Mouse (Mus musculus): Measurements from ENCODE around the gene Gm8369. TPM values are rescaled to one million over a fixed set of nuclear protein-coding genes. Genes with fewer than 3 reads are reported as not detected.
"Not testable (repeated sequence)": the region's sequence is repeated elsewhere in the genome, so short reads cannot be mapped to it uniquely, and the experiment has no call there.

The Gm8369 gene
- not detected in 2 replicates for polyA plus RNA-seq (2016; fragmentation: Nextera tagmentation; extraction: Ambion mirVana)

DNA sequence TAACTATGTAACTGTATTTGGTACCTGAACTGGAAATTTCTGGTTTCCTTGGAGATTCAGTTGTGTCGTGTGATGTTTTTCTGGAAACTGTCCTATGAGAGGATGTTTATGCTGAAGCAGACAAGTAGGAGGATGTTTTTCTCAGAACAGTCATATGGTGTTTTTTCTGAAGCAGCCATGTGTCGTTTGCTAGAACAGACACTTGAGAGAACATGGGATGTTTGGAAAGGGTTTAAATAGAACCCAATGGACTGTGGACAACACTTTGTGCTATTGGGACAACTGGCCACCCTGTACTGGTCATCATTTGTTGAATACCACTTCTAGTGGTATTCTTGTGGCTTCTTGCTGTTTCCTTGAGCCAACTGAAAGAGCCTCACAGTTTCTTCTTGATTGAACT, at the start of gene Gm8369:
Gm8369 (plus strand) TSS at position 193 of the 400 bp plus-strand sequence.
- no peaks in the 10 kb centered on the region for H3K4me1 ChIP-seq
- 68% methylated on average over 2 of the region's 2 CpGs for WGBS

DNA sequence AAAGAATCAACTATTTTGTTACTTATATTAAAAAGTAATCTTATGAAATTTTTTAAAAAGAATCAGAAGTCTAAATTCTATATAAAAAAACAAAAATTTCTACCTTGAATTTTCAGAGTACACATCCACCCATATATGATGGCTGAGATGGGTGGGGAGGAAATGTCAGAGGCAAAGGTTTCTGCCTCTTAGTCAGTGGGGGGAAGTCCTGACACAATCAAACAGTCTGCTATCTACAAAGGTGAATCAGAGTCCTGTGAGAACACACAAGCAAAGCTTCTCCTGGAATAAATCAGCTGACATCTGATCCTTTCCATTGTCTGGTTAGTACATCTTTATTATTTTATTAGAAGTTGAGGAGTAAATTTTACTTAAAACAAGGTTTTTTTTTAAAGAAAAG, 42.4 kb upstream of the Gm8369 start, which contains the start of gene Ms4a4b:
Ms4a4b (plus strand) TSS at position 216 of the 400 bp plus-strand sequence.
- Histone ChIP-seq H3K4me3 (no peak within 1 kb of the TSS), H3K27ac (no peak within 1 kb of the TSS), H3K36me3 (no peaks in the 10 kb centered on the region), H3K4me1 (no peaks in the 10 kb centered on the region), H3K27me3 (ENCODE audit: insufficient read depth, poor library complexity, severe bottlenecking) (no peaks in the 10 kb centered on the region), H3K9me3 (no peaks in the 10 kb centered on the region)
- DNase-seq (ENCODE audit: low spot score): no peak

More for the DNA sequence above, at the start of gene Gm8369:
- H3K27me3 ChIP-seq (ENCODE audit: insufficient read depth, poor library complexity, severe bottlenecking): no peaks in the 10 kb centered on the region
- no peak for DNase-seq (ENCODE audit: low spot score)
- H3K27ac ChIP-seq: no peak within 1 kb of the TSS
- no peaks in the 10 kb centered on the region for H3K9me3 ChIP-seq
- H3K4me3 ChIP-seq: no peak within 1 kb of the TSS
- no peaks in the 10 kb centered on the region for H3K36me3 ChIP-seq

DNA sequence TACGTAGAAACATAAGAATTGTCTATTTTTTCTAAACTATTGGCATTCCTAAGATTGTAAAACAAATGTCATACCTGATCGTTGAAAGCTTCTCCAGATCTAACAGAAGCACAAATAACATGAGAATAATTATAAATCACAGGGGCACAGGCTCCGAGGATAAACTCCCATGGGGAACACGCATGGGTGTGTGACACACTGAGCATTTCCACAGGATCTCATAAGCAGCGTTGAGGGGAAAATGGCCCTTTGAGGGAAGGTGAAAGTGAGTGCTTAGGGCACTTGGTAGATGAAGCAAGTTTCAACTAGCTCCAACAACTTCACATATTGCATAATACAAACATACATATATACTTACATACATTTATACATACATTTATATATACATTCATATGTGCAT, 41.8 kb upstream of the Gm8369 start:
- Histone ChIP-seq H3K4me3 (no peak overlapping the region), H3K9me3 (no peaks in the 10 kb centered on the region), H3K4me1 (no peaks in the 10 kb centered on the region), H3K27me3 (ENCODE audit: insufficient read depth, poor library complexity, severe bottlenecking) (no peaks in the 10 kb centered on the region), H3K27ac (no peak overlapping the region), H3K36me3 (no peaks in the 10 kb centered on the region)
- DNase-seq (ENCODE audit: low spot score): no peak
- 88% methylated on average over 5 of the region's 5 CpGs for WGBS

DNA sequence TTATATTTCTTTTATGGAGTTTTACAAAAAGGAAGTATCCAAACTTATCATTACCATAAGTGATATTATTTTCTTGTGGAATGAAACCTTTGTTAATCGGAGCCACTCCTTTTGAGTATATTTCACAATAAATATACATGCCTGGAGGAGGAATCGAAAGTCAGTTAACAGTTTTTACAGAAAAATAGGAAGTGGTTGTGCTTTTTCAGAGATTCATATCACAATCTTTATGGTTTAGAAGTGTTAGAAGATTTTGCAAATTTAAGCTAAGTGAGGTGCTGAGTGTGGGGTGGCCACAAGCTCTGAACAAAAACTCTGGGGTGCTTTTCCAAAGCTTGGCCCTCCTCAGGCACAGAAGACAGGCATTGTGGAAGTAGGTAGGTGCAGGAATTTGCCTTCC, 38.5 kb upstream of the Gm8369 start:
- Histone ChIP-seq H3K4me1 (no peaks in the 10 kb centered on the region), H3K4me3 (no peak overlapping the region), H3K9me3 (no peaks in the 10 kb centered on the region), H3K27me3 (ENCODE audit: insufficient read depth, poor library complexity, severe bottlenecking) (no peaks in the 10 kb centered on the region), H3K27ac (no peak overlapping the region), H3K36me3 (no peaks in the 10 kb centered on the region)
- WGBS: 82% methylated on average over 2 of the region's 2 CpGs
- DNase-seq (ENCODE audit: low spot score): no peak

DNA sequence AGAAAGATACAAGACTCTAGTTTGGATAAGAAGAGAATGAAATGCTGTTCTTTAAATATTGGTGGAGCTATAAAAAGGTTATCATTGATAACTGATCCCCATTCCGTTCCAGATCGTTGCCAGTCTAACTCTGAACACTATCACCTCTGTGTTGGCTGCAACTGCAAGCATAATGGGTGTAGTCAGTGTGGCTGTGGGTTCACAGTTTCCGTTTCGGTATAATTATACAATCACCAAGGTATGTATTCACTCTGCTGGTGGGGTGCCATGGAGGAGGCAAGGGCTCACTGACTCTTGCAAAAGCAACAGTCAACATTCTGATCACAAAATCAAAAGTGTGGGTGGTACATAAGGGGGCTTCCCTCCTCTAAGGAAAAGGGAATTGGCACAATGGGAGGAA, 26.7 kb upstream of the Gm8369 start:
- not testable (repeated sequence) for H3K9me3 ChIP-seq; H3K4me1 ChIP-seq; H3K36me3 ChIP-seq; H3K4me3 ChIP-seq; DNase-seq (ENCODE audit: low spot score); H3K27me3 ChIP-seq (ENCODE audit: insufficient read depth, poor library complexity, severe bottlenecking); H3K27ac ChIP-seq
- 84% methylated on average over 4 of the region's 4 CpGs for WGBS

DNA sequence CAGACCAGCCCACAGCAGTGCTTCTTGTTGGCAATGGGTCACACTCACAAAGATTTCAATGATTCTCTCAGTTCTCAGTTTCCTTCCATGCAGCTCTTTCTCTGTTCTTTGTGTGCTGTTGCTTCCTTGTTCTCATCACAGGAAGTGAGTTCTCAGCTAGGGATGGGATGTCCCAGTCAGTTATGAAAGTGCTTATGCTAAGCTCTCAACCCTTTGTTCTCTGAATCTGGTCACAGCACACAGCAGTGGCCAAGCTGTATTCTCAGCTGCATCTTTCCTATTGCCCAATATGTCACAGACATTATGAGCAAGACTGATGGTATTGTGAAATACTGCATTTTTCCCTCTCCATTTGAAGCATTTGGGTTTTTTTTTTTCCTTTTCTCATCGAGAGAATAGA, 20.9 kb upstream of the Gm8369 start:
- WGBS: 35% methylated on average over 1 of the region's 1 CpGs
- H3K9me3 ChIP-seq; H3K36me3 ChIP-seq; H3K27me3 ChIP-seq (ENCODE audit: insufficient read depth, poor library complexity, severe bottlenecking); H3K4me3 ChIP-seq; DNase-seq (ENCODE audit: low spot score); H3K4me1 ChIP-seq; H3K27ac ChIP-seq: not testable (repeated sequence)

DNA sequence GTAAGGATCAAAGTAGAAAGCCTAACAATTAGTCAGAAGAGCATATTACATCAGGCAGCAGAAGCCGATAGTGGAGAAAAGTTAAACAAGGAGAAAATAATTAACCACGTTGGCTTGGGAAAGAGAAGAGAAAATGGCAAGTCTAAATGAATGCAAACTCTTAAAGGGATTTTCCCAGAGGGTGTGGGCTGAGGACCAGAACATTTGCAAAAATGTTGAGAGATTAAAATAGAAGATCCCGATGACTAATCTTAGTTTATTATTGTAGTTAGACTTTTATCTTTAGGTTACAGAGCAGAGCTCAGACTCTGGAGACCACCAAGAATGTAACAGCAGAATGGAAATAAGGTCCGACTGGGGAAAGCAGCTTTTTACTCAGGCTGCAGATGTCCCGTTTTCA, 19.3 kb upstream of the Gm8369 start:
- 71% methylated on average over 5 of the region's 5 CpGs for WGBS
- DNase-seq (ENCODE audit: low spot score): no peak
- Histone ChIP-seq H3K9me3 (no peaks in the 10 kb centered on the region), H3K4me1 (no peaks in the 10 kb centered on the region), H3K4me3 (no peak overlapping the region), H3K27me3 (ENCODE audit: insufficient read depth, poor library complexity, severe bottlenecking) (no peaks in the 10 kb centered on the region), H3K36me3 (no peaks in the 10 kb centered on the region), H3K27ac (no peak overlapping the region)

DNA sequence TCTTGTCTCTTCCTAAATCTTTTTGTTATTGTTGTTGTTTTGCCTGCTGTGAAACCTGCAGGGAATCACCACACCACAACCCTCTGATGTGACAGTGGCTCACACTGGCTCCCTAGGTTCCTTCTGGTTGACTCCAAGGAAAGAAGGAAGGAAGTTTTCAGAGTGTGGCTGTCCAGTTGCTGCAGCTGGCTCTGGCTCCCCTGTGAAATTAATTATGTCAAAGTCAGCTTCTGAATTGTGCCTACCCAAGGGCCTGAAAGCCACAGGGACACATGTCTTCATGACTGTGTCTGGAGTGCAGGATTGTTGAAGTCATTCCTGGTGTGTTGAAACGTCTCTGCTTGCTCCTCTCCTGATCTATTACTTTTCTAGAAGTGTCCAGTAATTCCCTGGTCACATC, 17.4 kb upstream of the Gm8369 start:
- 58% methylated on average over 1 of the region's 1 CpGs for whole genome bisulfite sequencing
- H3K9me3 ChIP-seq; H3K27ac ChIP-seq; DNase-seq (ENCODE audit: low spot score); H3K36me3 ChIP-seq; H3K27me3 ChIP-seq (ENCODE audit: insufficient read depth, poor library complexity, severe bottlenecking); H3K4me1 ChIP-seq; H3K4me3 ChIP-seq: not testable (repeated sequence)

DNA sequence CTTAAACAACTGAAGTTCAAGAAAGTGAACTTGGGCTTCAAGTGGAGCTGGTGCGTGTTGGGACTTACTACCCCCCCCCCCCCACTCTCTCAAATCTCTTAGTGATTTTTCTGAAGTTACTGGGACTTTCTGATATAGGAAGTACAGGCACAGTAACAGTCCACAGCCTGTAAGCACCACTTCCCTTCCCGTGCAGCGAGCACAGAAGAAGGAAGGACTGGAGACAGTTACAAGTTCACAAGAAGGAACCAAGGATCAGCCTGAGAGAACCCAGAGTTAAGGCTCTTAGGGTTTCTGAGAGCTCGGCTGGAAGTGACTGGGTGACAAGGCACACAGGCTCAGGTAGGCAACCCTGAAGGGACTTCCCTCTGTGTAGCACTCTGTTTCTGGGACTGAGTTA, 16.5 kb upstream of the Gm8369 start, which contains the start of gene Ms4a6c:
Ms4a6c (plus strand) TSS at position 152 of the 400 bp plus-strand sequence.
- H3K27me3 ChIP-seq (ENCODE audit: insufficient read depth, poor library complexity, severe bottlenecking); H3K27ac ChIP-seq; H3K4me3 ChIP-seq; H3K9me3 ChIP-seq; DNase-seq (ENCODE audit: low spot score); H3K4me1 ChIP-seq; H3K36me3 ChIP-seq: not testable (repeated sequence)
- 75% methylated on average over 4 of the region's 4 CpGs for WGBS

DNA sequence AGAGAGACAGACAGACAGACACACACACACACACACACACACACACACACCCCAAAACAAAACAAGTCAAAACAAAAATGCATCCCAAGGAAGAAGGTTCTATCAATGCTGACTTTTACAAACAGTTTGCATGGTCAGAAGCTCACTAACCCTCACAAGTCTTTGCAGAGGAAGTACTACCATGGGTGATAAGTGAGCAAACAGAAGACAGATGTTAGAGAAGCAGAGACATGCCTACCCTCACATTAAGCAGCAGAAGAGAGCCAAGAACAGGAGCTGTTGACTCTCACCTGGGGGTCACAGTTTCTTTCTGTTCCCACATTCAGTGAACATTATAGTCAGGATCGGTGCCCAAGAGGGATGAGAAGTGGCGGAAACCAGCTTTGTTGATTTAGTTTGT, 6.0 kb upstream of the Gm8369 start:
- Histone ChIP-seq H3K4me3 (no peak overlapping the region), H3K27ac (no peak overlapping the region), H3K27me3 (ENCODE audit: insufficient read depth, poor library complexity, severe bottlenecking) (no peaks in the 10 kb centered on the region), H3K36me3 (no peaks in the 10 kb centered on the region), H3K9me3 (no peaks in the 10 kb centered on the region), H3K4me1 (no peaks in the 10 kb centered on the region)
- WGBS: 80% methylated on average over 2 of the region's 2 CpGs
- DNase-seq (ENCODE audit: low spot score): no peak

DNA sequence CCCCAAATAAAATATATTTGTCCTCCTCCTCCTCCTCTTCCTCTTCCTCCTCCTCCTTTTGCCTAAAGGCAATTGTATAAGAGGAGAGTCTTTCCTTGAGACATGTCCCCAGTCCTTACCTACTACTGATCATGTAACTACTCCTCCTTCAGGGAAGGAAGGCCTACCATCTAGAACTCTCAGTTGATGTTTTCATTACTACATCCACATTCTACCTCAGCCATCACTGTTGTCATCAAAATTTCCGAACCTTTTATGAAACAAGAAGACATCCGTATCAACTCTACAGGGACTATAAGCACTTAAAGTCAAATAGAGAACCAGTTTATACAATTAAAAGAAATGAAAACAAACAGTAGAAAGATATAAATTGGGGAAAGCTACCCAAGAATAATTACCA, 3.1 kb upstream of the Gm8369 start:
- H3K9me3 ChIP-seq: no peaks in the 10 kb centered on the region
- no peaks in the 10 kb centered on the region for H3K4me1 ChIP-seq
- H3K27ac ChIP-seq: no peak overlapping the region
- H3K36me3 ChIP-seq: no peaks in the 10 kb centered on the region
- DNase-seq (ENCODE audit: low spot score): no peak
- no peaks in the 10 kb centered on the region for H3K27me3 ChIP-seq (ENCODE audit: insufficient read depth, poor library complexity, severe bottlenecking)
- 84% methylated on average over 2 of the region's 2 CpGs for WGBS
- H3K4me3 ChIP-seq: no peak overlapping the region

DNA sequence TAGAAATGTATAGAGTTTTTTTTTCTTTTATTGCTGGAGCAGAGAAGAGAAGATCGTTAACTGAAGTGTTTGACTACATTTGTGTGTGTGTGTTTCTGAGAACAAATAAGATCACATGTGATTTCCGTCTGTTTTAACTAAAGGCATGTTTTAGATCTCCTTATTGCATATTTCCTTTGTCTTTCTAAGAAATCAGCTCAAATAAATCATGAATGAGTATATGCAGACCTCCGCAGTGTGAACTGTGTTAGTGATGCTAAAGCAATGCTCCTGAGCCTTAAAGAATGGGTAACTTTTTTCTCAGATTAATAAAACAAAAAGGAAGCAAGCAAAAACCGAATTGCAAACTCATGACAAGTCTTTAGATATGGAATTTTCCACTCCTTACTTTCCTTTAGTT, 1.8 kb upstream of the Gm8369 start:
- no peaks in the 10 kb centered on the region for H3K9me3 ChIP-seq
- no peak overlapping the region for H3K27ac ChIP-seq
- 66% methylated on average over 4 of the region's 4 CpGs for WGBS
- no peaks in the 10 kb centered on the region for H3K27me3 ChIP-seq (ENCODE audit: insufficient read depth, poor library complexity, severe bottlenecking)
- no peaks in the 10 kb centered on the region for H3K36me3 ChIP-seq
- H3K4me3 ChIP-seq: no peak overlapping the region
- DNase-seq (ENCODE audit: low spot score): no peak
- H3K4me1 ChIP-seq: no peaks in the 10 kb centered on the region

DNA sequence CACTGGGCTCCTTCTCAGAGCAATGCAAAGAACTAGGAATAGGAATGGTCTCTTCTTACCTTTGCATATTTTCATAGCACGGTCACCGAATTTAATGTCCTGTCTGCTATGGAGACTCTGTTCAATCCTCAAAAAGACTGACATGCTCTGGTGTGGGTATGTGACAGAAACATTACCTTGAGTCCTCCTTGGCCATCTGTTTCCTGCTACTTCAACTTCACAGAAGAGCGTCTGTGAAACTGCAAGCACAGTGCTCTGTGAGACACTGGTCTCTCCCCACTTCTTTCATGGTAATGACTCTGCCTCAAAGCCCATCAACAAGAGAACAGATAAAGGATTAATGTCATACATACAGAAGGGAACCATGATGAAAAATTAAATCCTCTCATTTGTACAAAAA, 1.4 kb upstream of the Gm8369 start:
- no peaks in the 10 kb centered on the region for H3K36me3 ChIP-seq
- H3K4me3 ChIP-seq: no peak overlapping the region
- no peaks in the 10 kb centered on the region for H3K4me1 ChIP-seq
- WGBS: 82% methylated on average over 3 of the region's 3 CpGs
- H3K27ac ChIP-seq: no peak overlapping the region
- no peaks in the 10 kb centered on the region for H3K9me3 ChIP-seq
- no peaks in the 10 kb centered on the region for H3K27me3 ChIP-seq (ENCODE audit: insufficient read depth, poor library complexity, severe bottlenecking)
- DNase-seq (ENCODE audit: low spot score): no peak

DNA sequence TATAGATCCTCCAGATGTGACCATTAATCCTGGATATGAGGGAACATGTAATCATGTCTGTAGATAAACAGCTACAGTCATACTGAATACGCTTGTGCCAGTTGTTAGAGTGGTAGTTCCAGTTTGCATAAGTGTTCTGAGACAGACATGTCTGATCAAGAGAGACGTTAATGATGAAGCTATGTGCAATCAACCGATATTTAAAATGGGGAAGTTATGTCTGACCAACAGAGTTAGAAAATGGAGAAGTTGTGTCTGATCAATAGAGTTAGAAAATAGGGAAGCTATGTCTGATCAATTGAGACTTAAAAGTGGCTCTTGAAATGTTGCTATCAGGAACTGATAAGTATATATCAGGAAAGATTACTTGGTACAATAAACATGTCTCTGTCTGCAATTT, 472 bp upstream of the Gm8369 start:
- Histone ChIP-seq H3K36me3 (no peaks in the 10 kb centered on the region), H3K4me3 (no peak overlapping the region), H3K4me1 (no peaks in the 10 kb centered on the region), H3K9me3 (no peaks in the 10 kb centered on the region), H3K27me3 (ENCODE audit: insufficient read depth, poor library complexity, severe bottlenecking) (no peaks in the 10 kb centered on the region), H3K27ac (no peak overlapping the region)
- DNase-seq (ENCODE audit: low spot score): no peak
- WGBS: 80% methylated on average over 3 of the region's 3 CpGs

Measured in heart, embryonic 10.5 days (tissue).